Mouse (Mus musculus): ENCODE measurements around the gene Tkt. TPM values are rescaled to one million over a fixed set of nuclear protein-coding genes. Genes with fewer than 3 reads are reported as not detected.
A peak's percentile ranks its signal among the peaks of the same experiment; 100 is the strongest.

Gene Tkt
- polyA plus RNA-seq, 1 experiment: 224 TPM

DNA sequence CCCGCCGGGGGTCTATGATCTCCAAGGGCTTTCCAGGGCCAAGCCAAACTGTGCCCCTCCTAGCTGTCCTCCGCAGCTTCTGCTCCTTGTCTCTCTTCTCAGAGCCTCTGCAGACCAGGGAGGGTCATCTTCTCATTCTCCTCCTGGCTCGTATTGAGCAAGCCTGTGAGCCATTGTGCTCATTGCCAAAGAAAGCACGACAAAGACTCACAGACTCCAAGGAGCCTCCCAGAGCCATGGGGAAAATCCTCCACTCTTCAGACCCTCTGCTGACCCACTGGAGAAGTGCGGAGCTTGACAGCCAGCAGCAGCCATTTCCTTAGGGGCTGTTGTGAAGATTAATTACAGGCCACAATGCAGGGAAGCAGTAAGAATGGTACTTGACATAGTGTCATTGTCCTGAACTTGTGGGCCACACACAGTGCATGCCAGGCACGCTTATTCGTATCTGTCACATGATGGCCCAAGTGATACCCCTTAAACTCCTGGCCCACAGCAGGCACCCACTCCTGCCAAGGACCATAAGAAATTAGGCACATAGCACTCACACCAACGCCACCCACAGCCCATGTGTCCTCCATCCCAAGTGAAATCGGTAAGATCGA, 42.0 kb downstream of the Tkt start:
- no peak for DNase-seq (ENCODE audit: low read depth)
- TF ChIP-seq POLR2A (IDR thresholded peaks at IDR 0.05; ENCODE audit: borderline replicate concordance, extremely low read depth, insufficient read depth, insufficient read length, poor library complexity, severe bottlenecking): no peak
- no peak for TF ChIP-seq CTCF (IDR thresholded peaks at IDR 0.05; ENCODE audit: borderline replicate concordance, extremely low read depth, insufficient read depth, insufficient read length)

DNA sequence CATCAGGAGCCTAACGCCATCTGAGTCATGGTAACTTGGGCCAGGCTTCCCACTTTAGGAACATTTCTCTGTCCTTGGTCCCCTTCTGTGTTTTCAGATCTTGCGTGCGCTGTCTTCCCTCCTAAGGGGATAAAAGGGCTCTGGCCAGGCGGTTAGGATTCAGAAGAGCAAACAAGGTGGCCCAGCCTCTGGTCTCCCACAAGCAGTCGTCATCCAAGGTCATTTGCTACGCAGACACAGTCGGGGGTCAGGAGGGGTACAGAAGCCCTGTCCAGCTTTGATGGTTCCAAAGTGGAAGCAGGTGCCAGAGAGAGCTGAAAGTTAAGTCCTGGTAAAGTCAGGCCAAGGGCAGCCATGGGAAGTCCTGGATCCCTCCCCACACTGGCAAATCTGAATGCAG, 42.8 kb downstream of the Tkt start:
- no peak for TF ChIP-seq POLR2A (IDR thresholded peaks at IDR 0.05; ENCODE audit: borderline replicate concordance, extremely low read depth, insufficient read depth, insufficient read length, poor library complexity, severe bottlenecking)
- no peak for DNase-seq (ENCODE audit: low read depth)

DNA sequence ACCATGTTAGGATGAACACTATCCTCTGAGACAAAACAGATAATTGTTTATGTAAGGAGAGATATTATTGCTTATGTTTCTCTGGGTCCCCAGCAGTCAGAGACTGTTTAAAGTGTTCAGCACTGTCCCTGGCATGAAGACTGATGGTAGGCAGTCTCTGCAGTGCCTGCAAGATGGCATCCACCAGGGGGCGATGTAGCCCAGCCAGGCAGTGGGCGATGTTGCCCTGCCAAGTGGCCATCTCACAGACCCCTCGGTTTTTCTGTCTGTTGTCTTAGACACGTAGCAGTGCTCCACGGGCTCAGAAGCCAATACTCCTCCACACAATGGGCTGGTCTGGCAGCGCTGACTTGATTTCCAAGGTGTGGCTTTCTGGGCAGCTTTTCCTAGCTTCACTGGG, 43.3 kb downstream of the Tkt start:
- DNase-seq (ENCODE audit: low read depth): peak; percentile 80
- TF ChIP-seq POLR2A (IDR thresholded peaks at IDR 0.05; ENCODE audit: borderline replicate concordance, extremely low read depth, insufficient read depth, insufficient read length, poor library complexity, severe bottlenecking): no peak
- peak; percentile 88 for TF ChIP-seq CTCF (IDR thresholded peaks at IDR 0.05; ENCODE audit: borderline replicate concordance, extremely low read depth, insufficient read depth, insufficient read length)

DNA sequence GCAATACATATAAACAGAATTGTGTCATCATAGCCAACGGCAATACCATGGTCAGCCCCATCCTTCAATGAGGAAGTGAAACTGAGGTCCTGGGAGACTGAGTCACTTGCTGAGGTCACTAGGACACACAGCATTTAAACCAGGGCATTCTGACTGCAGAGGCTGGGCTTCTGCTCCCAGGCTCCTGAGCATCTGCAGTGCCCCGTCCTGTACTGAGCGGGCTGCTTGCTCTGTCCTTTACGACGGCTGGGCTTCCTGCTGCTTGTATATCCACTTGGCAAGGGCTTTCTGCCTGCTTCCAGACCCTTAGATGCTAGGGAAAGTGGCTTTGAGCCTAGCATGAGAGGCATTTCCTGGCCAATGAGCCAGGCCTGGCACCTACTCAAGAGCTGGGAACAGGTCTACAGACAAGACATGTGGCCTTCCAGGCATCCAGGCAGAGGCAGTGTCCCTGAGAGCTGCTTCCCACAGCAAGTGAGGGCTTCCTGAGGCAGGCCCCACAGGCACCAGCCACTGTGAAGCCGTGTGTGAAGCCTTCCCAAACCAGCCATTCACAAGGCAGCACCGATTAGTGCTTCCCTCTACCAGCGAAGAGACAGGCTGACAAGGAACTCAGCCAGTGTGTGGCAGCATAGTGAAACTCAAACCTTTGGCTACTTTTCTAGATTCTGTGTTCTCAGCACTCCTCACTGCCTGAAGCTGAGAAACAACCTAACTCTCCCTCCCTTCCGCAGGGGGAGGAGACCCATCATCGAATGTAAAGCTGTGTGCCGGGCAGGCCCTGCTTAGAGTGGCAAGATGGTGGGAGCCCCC, 45.3 kb downstream of the Tkt start:
- peak; percentile 81 for DNase-seq (ENCODE audit: low read depth)

DNA sequence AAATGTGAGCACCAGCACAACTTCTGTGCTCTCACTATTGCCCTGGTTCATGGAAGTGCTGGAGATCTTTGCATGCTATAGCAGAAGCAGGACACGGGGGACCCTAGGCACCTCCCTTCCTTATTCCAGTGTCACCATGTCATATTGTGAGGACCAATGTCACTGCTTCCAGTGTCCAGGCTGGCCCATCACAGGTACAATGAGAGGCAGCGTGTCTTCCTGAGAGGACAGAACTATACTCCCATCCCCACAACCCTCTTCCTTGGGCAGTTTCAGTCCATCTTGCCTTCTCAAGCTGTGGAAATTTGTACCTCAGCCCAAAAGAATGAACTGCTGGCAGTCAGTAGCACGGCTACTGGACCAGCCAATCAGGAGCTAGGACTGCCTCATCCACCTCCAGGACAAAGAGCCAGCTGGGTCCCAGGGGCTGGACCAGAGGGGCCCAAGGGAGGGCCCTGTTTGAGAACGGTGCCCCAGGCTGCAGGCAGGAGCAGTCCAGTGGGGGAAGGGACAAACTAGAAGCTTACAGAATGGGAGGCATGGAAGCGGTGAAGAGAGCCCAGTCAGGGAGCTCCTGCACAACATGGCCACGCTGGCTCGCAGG, 46.0 kb downstream of the Tkt start:
- TF ChIP-seq CTCF (IDR thresholded peaks at IDR 0.05; ENCODE audit: borderline replicate concordance, extremely low read depth, insufficient read depth, insufficient read length): no peak
- TF ChIP-seq POLR2A (IDR thresholded peaks at IDR 0.05; ENCODE audit: borderline replicate concordance, extremely low read depth, insufficient read depth, insufficient read length, poor library complexity, severe bottlenecking): no peak
- DNase-seq (ENCODE audit: low read depth): peak; percentile 92

More for the DNA sequence above, 45.3 kb downstream of the Tkt start:
- TF ChIP-seq POLR2A (IDR thresholded peaks at IDR 0.05; ENCODE audit: borderline replicate concordance, extremely low read depth, insufficient read depth, insufficient read length, poor library complexity, severe bottlenecking): no peak
- TF ChIP-seq CTCF (IDR thresholded peaks at IDR 0.05; ENCODE audit: borderline replicate concordance, extremely low read depth, insufficient read depth, insufficient read length): peak; percentile 19; the same call in 1 of the 2 replicates

DNA sequence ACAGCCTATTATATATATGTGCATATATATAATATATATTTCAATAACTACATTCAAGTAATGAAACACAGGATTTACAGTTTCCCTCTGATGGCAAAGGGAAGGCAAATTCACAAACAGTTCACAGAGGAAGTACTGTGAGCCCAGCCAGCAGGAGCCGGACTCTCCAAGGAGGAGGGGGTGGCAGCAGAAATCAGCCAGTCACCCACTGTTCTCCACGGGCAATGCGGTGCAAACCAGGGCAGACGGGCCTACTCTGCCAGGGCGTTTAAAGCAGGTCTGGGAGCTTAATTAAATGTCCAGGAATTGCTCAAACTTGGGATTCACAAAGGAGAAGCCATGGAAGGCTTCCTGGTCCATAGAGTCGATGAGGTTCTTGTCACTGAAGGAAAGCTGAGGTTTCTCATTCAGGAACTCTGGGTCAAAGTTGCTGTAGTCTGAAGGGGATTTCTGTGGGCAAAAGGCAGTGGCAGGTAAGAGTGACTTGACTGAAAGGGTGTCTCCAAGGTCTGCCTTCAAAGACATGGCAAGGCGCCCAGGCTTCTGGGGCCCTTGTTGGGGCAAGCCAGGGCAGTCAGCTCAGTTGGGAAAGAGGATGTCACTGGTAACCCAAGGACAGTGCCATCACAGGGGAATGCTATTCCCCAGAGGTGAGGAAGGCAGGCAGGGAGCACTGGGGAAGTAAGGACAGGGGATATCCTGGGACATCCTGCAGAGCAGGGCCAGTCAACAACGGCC, 47.6 kb downstream of the Tkt start:
- TF ChIP-seq CTCF (IDR thresholded peaks at IDR 0.05; ENCODE audit: borderline replicate concordance, extremely low read depth, insufficient read depth, insufficient read length) (no peak), POLR2A (IDR thresholded peaks at IDR 0.05; ENCODE audit: borderline replicate concordance, extremely low read depth, insufficient read depth, insufficient read length, poor library complexity, severe bottlenecking) (no peak)
- DNase-seq (ENCODE audit: low read depth): no peak

DNA sequence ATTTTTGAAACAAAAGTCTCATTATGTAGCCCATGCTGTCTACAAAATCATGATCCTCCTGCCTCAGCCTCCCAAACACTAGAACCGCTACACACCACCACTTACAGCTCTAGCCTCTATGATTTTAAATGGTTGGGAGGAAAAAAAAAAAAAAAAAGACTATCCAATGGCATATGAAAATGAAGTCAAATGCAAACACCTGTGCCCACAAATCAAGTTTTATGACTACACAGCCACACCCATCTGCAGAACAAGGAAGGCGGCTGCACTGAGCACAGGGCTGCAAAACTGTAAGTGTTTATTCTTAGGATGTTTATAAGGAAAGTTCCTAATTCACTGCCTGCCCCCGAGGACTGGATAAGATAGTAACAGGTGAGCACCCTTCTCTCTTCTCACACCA, 48.2 kb downstream of the Tkt start:
- TF ChIP-seq CTCF (IDR thresholded peaks at IDR 0.05; ENCODE audit: borderline replicate concordance, extremely low read depth, insufficient read depth, insufficient read length): no peak
- TF ChIP-seq POLR2A (IDR thresholded peaks at IDR 0.05; ENCODE audit: borderline replicate concordance, extremely low read depth, insufficient read depth, insufficient read length, poor library complexity, severe bottlenecking): no peak
- no peak for DNase-seq (ENCODE audit: low read depth)

DNA sequence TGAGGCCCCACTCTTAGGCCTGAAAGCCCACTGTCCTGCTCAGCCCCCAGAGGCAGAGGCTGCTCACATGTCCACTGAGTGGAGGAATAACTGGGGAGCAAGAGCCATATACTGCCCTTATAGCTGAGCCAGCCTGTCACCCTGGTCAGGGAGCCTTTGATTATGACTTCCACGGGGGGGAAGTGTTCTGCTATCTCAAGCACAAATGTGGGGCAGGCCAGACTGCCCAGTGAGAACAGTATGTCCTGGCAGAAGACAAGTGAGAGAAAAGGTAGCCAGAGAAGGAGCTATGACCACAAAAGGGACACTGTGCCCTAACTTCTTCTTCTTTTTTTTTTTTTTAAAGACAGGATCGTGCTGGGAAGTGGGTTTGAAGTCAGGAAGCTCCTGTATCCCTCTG, 49.0 kb downstream of the Tkt start:
- DNase-seq (ENCODE audit: low read depth): no peak

DNA sequence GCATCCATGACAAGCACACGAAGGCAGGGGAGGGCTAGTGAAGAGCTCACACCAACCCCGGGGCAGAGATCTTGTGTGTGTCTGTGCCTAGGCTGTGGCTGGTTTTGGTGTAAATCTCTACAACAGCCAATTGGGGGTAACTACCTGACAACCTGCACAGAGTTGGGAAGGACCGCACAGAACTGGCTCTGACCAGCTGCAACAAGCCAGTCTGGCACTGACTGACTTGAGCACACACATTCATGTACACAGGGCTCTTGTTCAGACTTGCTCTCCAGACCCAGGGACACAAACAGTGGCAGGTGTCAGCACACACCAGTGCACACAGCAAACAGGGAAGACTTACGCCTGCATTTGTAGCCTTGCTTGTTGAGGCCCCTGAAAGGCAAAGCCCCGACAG, 58.7 kb downstream of the Tkt start:
- DNase-seq (ENCODE audit: low read depth): peak; percentile 6
- TF ChIP-seq POLR2A (IDR thresholded peaks at IDR 0.05; ENCODE audit: borderline replicate concordance, extremely low read depth, insufficient read depth, insufficient read length, poor library complexity, severe bottlenecking) (no peak), CTCF (IDR thresholded peaks at IDR 0.05; ENCODE audit: borderline replicate concordance, extremely low read depth, insufficient read depth, insufficient read length) (no peak)

More for the DNA sequence above, 49.0 kb downstream of the Tkt start:
- TF ChIP-seq CTCF (IDR thresholded peaks at IDR 0.05; ENCODE audit: borderline replicate concordance, extremely low read depth, insufficient read depth, insufficient read length): no peak
- TF ChIP-seq POLR2A (IDR thresholded peaks at IDR 0.05; ENCODE audit: borderline replicate concordance, extremely low read depth, insufficient read depth, insufficient read length, poor library complexity, severe bottlenecking): no peak

DNA sequence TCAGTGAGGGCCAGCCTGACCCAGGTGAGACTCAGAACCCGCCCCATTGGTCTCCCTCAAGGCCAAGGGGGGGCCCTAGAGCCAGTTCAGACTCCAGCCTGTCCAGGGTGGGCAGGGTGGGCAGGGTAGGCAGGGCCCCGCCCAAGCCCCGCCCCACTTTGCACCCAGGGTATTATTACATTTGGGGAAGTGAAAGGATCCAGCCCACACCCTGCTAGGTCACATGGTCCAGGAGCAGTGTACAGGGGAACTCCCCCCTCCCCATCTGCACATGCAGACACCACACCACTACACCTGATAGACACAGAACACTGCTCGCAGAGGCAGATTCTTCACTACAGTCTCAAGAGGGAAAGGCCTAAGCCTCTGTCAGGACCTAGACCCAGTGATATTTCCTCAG, 59.5 kb downstream of the Tkt start:
- TF ChIP-seq POLR2A (IDR thresholded peaks at IDR 0.05; ENCODE audit: borderline replicate concordance, extremely low read depth, insufficient read depth, insufficient read length, poor library complexity, severe bottlenecking) (no peak), CTCF (IDR thresholded peaks at IDR 0.05; ENCODE audit: borderline replicate concordance, extremely low read depth, insufficient read depth, insufficient read length) (no peak)

DNA sequence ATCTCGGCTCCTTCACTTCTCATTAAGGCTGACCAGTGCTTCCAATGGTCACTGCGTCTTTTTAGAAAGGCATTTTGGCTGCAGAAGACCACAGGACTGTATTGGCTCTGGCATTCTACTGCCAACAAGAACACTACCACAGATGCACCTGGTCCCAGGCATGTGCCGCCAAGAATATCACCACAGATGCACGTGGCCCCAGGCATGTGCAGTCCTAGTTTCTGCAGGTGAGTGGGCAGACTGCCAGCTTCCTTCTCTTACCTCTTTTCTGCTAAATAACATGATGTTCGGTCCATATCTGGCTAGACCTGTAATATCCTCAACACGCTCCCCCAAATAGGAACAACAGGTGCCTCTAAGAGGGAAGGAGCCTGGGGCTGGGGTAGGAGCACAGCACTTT, 60.0 kb downstream of the Tkt start:
- TF ChIP-seq POLR2A (IDR thresholded peaks at IDR 0.05; ENCODE audit: borderline replicate concordance, extremely low read depth, insufficient read depth, insufficient read length, poor library complexity, severe bottlenecking): no peak
- no peak for TF ChIP-seq CTCF (IDR thresholded peaks at IDR 0.05; ENCODE audit: borderline replicate concordance, extremely low read depth, insufficient read depth, insufficient read length)
- DNase-seq (ENCODE audit: low read depth): no peak

More for the DNA sequence above, 59.5 kb downstream of the Tkt start:
- no peak for DNase-seq (ENCODE audit: low read depth)

Measured in brain, embryonic 14.5 days (tissue).